Mouse (Mus musculus) MEL (cell line): ENCODE data around the gene Spaca7. TPM values are rescaled to one million over a fixed set of nuclear protein-coding genes. Genes with fewer than 3 reads are reported as not detected.

Experiments used
- DNase-seq: peaks from one replicate; pipeline ENCODE4 v3.0.0; 2011; ENCODE audit warnings: low read depth, low spot score
- H3K27ac ChIP-seq: 2 replicates; pipeline ENCODE4 v1.5.1; 2012; ENCODE audit warnings: low read depth, mild to moderate bottlenecking, control low read depth, low read length, moderate library complexity; ENCODE audit not compliant: control insufficient read depth
- H3K27me3 ChIP-seq, 2 experiments: fragments of 150-350 bp in 1 of 2; sonication (generic) in 1 of 2; 2 replicates each; pipeline ENCODE4 v1.6.1; 2012; ENCODE audit warnings: low read length in 2 of 2, mild to moderate bottlenecking in 2 of 2, improper control_type of control experiment in 1 of 2, moderate library complexity in 1 of 2; ENCODE audit not compliant: insufficient read depth in 2 of 2, control insufficient read depth in 1 of 2
- H3K36me3 ChIP-seq, 2 experiments: 2 replicates each; pipeline ENCODE4 v1.6.1; 2012 to 2014; ENCODE audit warnings: low read length in 2 of 2, improper control_type of control experiment in 1 of 2, inconsistent platforms in 1 of 2, mild to moderate bottlenecking in 1 of 2; ENCODE audit not compliant: insufficient read depth in 2 of 2, control insufficient read depth in 1 of 2
- H3K4me1 ChIP-seq, 2 experiments: fragments of 150-350 bp in 1 of 2; sonication (generic) in 1 of 2; 2 replicates each; pipeline ENCODE4 v1.6.1; 2012; ENCODE audit warnings: low read length in 2 of 2, improper control_type of control experiment in 1 of 2, mild to moderate bottlenecking in 1 of 2; ENCODE audit not compliant: insufficient read depth in 2 of 2, control insufficient read depth in 1 of 2
- H3K4me3 ChIP-seq, 2 experiments: fragments of 150-350 bp in 1 of 2; sonication (generic) in 1 of 2; 2 replicates each; pipeline ENCODE4 v1.5.1; 2012; ENCODE audit warnings: low read depth in 2 of 2, low read length in 2 of 2, mild to moderate bottlenecking in 2 of 2, moderate library complexity in 2 of 2, control low read depth in 1 of 2, improper control_type of control experiment in 1 of 2; ENCODE audit not compliant: control insufficient read depth in 1 of 2, insufficient read depth in 1 of 2
- H3K79me2 ChIP-seq: 2 replicates; pipeline ENCODE4 v1.6.1; 2012; ENCODE audit warnings: mild to moderate bottlenecking, low read length, moderate library complexity; ENCODE audit not compliant: control insufficient read depth, poor library complexity, insufficient read depth
- H3K9ac ChIP-seq: 2 replicates; pipeline ENCODE4 v1.6.1; 2012; ENCODE audit warnings: low read depth, mild to moderate bottlenecking, control low read depth, low read length, moderate library complexity; ENCODE audit not compliant: control insufficient read depth, poor library complexity, severe bottlenecking
- H3K9me3 ChIP-seq: fragments of 150-350 bp; sonication (generic); replicated peaks from 2 replicates; pipeline ENCODE4 v1.6.1; 2012; ENCODE audit warnings: mild to moderate bottlenecking, low read length, improper control_type of control experiment, moderate library complexity; ENCODE audit not compliant: insufficient read depth
- CHD1 ChIP-seq: IDR thresholded peaks from 2 replicates; pipeline ENCODE4 v1.6.1; 2012; ENCODE audit warnings: low read depth, mild to moderate bottlenecking, inconsistent platforms, low read length, improper control_type of control experiment
- CHD2 ChIP-seq: IDR thresholded peaks from 2 replicates; pipeline ENCODE4 v1.6.1; 2011; ENCODE audit warnings: low read length, improper control_type of control experiment
- E2F4 ChIP-seq: IDR thresholded peaks from 2 replicates; pipeline ENCODE4 v1.6.1; 2011; ENCODE audit warnings: low read depth, low read length, improper control_type of control experiment, borderline replicate concordance
- ELF1 ChIP-seq: IDR thresholded peaks from 2 replicates; pipeline ENCODE4 v1.6.1; 2014; ENCODE audit warnings: low read depth, mild to moderate bottlenecking, inconsistent platforms, low read length, improper control_type of control experiment, moderate library complexity
- EP300 ChIP-seq, 2 experiments: IDR thresholded peaks; 2 replicates each; pipeline ENCODE4 v1.6.1; 2011; ENCODE audit warnings: improper control_type of control experiment in 2 of 2, low read length in 2 of 2, low read depth in 1 of 2, mild to moderate bottlenecking in 1 of 2
- ETS1 ChIP-seq: IDR thresholded peaks from 2 replicates; pipeline ENCODE4 v1.6.1; 2012; ENCODE audit warnings: low read depth, mild to moderate bottlenecking, inconsistent platforms, low read length, improper control_type of control experiment, moderate library complexity
- GATA1 ChIP-seq: IDR thresholded peaks from 2 replicates; pipeline ENCODE4 v1.6.1; 2011; ENCODE audit warnings: low read depth, low read length, improper control_type of control experiment
- KAT2A ChIP-seq: conservative IDR thresholded peaks from 2 replicates; pipeline ENCODE4 v1.6.1; 2012; ENCODE audit warnings: low read depth, low read length, improper control_type of control experiment, inconsistent platforms
- MAX ChIP-seq: IDR thresholded peaks from 2 replicates; pipeline ENCODE4 v1.6.1; 2011; ENCODE audit warnings: low read length, improper control_type of control experiment
- MAZ ChIP-seq: IDR thresholded peaks from 2 replicates; pipeline ENCODE4 v1.6.1; 2012; ENCODE audit warnings: low read depth, mild to moderate bottlenecking, inconsistent platforms, low read length, improper control_type of control experiment
- MEF2A ChIP-seq: IDR thresholded peaks from 2 replicates; pipeline ENCODE4 v1.6.1; 2014; ENCODE audit warnings: low read depth, mild to moderate bottlenecking, inconsistent platforms, low read length, improper control_type of control experiment; ENCODE audit not compliant: poor library complexity, insufficient replicate concordance, severe bottlenecking; ENCODE audit errors: extremely low read depth
- MXI1 ChIP-seq: IDR thresholded peaks from 2 replicates; pipeline ENCODE4 v1.6.1; 2011; ENCODE audit warnings: mild to moderate bottlenecking, low read depth, low read length, improper control_type of control experiment
- MYB ChIP-seq: IDR thresholded peaks from 2 replicates; pipeline ENCODE4 v1.6.1; 2011; ENCODE audit warnings: mild to moderate bottlenecking, low read depth, low read length, improper control_type of control experiment
- NRF1 ChIP-seq: IDR thresholded peaks from 2 replicates; pipeline ENCODE4 v1.6.1; 2014; ENCODE audit warnings: low read depth, mild to moderate bottlenecking, inconsistent platforms, low read length, improper control_type of control experiment, moderate library complexity; ENCODE audit not compliant: poor library complexity, insufficient read depth, severe bottlenecking
- POLR2A ChIP-seq, 2 experiments: IDR thresholded peaks; 2 replicates each; pipeline ENCODE4 v1.6.1; 2011 to 2012; ENCODE audit warnings: low read length in 2 of 2, mild to moderate bottlenecking in 2 of 2, control low read depth in 1 of 2, improper control_type of control experiment in 1 of 2, low read depth in 1 of 2, moderate library complexity in 1 of 2; ENCODE audit not compliant: control insufficient read depth in 1 of 2, insufficient read depth in 1 of 2, poor library complexity in 1 of 2
- POLR2AphosphoS2 ChIP-seq: IDR thresholded peaks from 2 replicates; pipeline ENCODE4 v1.6.1; 2011; ENCODE audit warnings: low read length, improper control_type of control experiment
- POLR2AphosphoS5 ChIP-seq: IDR thresholded peaks from 2 replicates; pipeline ENCODE4 v1.6.1; 2012; ENCODE audit warnings: low read depth, borderline replicate concordance, mild to moderate bottlenecking, inconsistent platforms, low read length, moderate library complexity, mixed read lengths
- RAD21 ChIP-seq: IDR thresholded peaks from 2 replicates; pipeline ENCODE4 v1.6.1; 2011; ENCODE audit warnings: mild to moderate bottlenecking, low read depth, low read length, improper control_type of control experiment
- RCOR1 ChIP-seq: IDR thresholded peaks from 2 replicates; pipeline ENCODE4 v1.6.1; 2012; ENCODE audit warnings: low read depth, mild to moderate bottlenecking, inconsistent platforms, low read length, improper control_type of control experiment
- SIN3A ChIP-seq: IDR thresholded peaks from 2 replicates; pipeline ENCODE4 v1.6.1; 2012; ENCODE audit warnings: low read length, improper control_type of control experiment, inconsistent platforms
- SMC3 ChIP-seq: IDR thresholded peaks from 2 replicates; pipeline ENCODE4 v1.6.1; 2011; ENCODE audit warnings: low read depth, low read length, improper control_type of control experiment
- TBP ChIP-seq: IDR thresholded peaks from 2 replicates; pipeline ENCODE4 v1.8.0; 2011; ENCODE audit warnings: low read depth, low read length, improper control_type of control experiment
- USF1 ChIP-seq: IDR thresholded peaks from 2 replicates; pipeline ENCODE4 v1.6.1; 2014; ENCODE audit warnings: low read depth, mild to moderate bottlenecking, inconsistent platforms, low read length, improper control_type of control experiment, moderate library complexity
- USF2 ChIP-seq, 2 experiments: IDR thresholded peaks; 2 replicates each; pipeline ENCODE4 v1.6.1; 2011 to 2012; ENCODE audit warnings: improper control_type of control experiment in 2 of 2, low read length in 2 of 2, borderline replicate concordance in 1 of 2, inconsistent platforms in 1 of 2, low read depth in 1 of 2, mild to moderate bottlenecking in 1 of 2; ENCODE audit not compliant: insufficient read depth in 1 of 2
- ZKSCAN1 ChIP-seq: IDR thresholded peaks from 2 replicates; pipeline ENCODE4 v1.6.1; 2012; ENCODE audit warnings: low read depth, mild to moderate bottlenecking, inconsistent platforms, low read length, improper control_type of control experiment, moderate library complexity
- polyA plus RNA-seq, 2 experiments: library from polyadenylated mRNA; stranded (reverse) in 1 of 2; unstranded in 1 of 2; fragments of >175 nt in 1 of 2; fragments of >200 nt in 1 of 2; gene quantifications; 2 replicates each; pipeline versions ENCODE4 v1.2.1 to v1.2.4; 2012; ENCODE audit warnings: low replicate concordance in 2 of 2, low read depth in 1 of 2; ENCODE audit not compliant: insufficient read length in 2 of 2, insufficient read depth in 1 of 2, missing spikeins in 1 of 2
- total RNA-seq: library from RNA; depleted of rRNA; stranded (reverse); fragments of 300-350 nt; gene quantifications from 2 replicates; pipeline ENCODE4 v1.2.3, GENCODE M21; 2012

Spaca7 gene
- total and polyA plus RNA-seq, 3 experiments: not detected

- Histone ChIP-seq H3K9ac (no peak overlapping the region), H3K4me1 (no peaks in the 10 kb centered on the region), H3K36me3 (no peaks in the 10 kb centered on the region), H3K27ac (no peak overlapping the region), H3K9me3 (no peaks in the 10 kb centered on the region), H3K79me2 (no peaks in the 10 kb centered on the region), H3K4me3 (no peak overlapping the region), H3K27me3 (no peaks in the 10 kb centered on the region)
- TF ChIP-seq NRF1 (no peak), MAX (no peak), USF1 (no peak), E2F4 (no peak), MYB (no peak), TBP (no peak), MAZ (no peak), SIN3A (no peak), MEF2A (no peak), MXI1 (no peak), RCOR1 (no peak), USF2 (IDR thresholded peaks at IDR 0.05; ENCODE audit: borderline replicate concordance in 1 of 2, insufficient read depth in 1 of 2, low read depth in 1 of 2, low read length in 2 of 2) (no peak), POLR2AphosphoS2 (no peak), GATA1 (no peak), POLR2A (IDR thresholded peaks at IDR 0.05; ENCODE audit: control insufficient read depth in 1 of 2, insufficient read depth in 1 of 2, low read depth in 1 of 2, low read length in 2 of 2, poor library complexity in 1 of 2) (no peak), SMC3 (no peak), ELF1 (no peak), ZKSCAN1 (no peak), ETS1 (no peak), EP300 (IDR thresholded peaks at IDR 0.05; ENCODE audit: low read depth in 1 of 2, low read length in 2 of 2) (no peak)
- DNase-seq: no peak
These were observed 27.2 kb upstream of the Spaca7 start for GRCm38 (mm10) chr8:12545671-12546070.

- H3K27ac ChIP-seq: no peak overlapping the region
- H3K36me3 ChIP-seq: no peaks in the 10 kb centered on the region
- no peak for DNase-seq
- no peaks in the 10 kb centered on the region for H3K4me1 ChIP-seq
- no peaks in the 10 kb centered on the region for H3K79me2 ChIP-seq
- no peaks in the 10 kb centered on the region; a peak in 1 of 4 replicates for H3K27me3 ChIP-seq
- no peaks in the 10 kb centered on the region for H3K9me3 ChIP-seq
- TF ChIP-seq POLR2AphosphoS5 (no peak), GATA1 (no peak), MAZ (no peak), CHD1 (no peak), KAT2A (no peak), RAD21 (no peak), NRF1 (no peak), ZKSCAN1 (no peak), CHD2 (no peak)
- no peak overlapping the region for H3K4me3 ChIP-seq
- no peak overlapping the region for H3K9ac ChIP-seq
These were observed 25.2 kb upstream of the Spaca7 start for GRCm38 (mm10) chr8:12547466-12548220.
